Mouse (Mus musculus): ENCODE results near the gene Ilk.
"Not testable (repeated sequence)": the region's sequence is repeated elsewhere in the genome, so short reads cannot be mapped to it uniquely, and the experiment has no call there.

Ilk gene

GRCm38 (mm10) chr7:105743246-105743925 lies 7.0 kb downstream of the Ilk start:
- DNase-seq: not testable (repeated sequence)

GRCm38 (mm10) chr7:105743926-105744590 lies 7.7 kb downstream of the Ilk start, which contains the start of gene Taf10:
TSS of gene Taf10 (minus strand) at chr7:105744361.
- peak; percentile 94 for DNase-seq

GRCm38 (mm10) chr7:105747776-105748175 lies 11.4 kb downstream of the Ilk start:
- DNase-seq: no peak

GRCm38 (mm10) chr7:105751491-105752433 lies 15.4 kb downstream of the Ilk start, which contains the start of gene Tpp1:
TSS of gene Tpp1 (minus strand) at chr7:105752235.
- DNase-seq: peak; percentile 88

- DNase-seq: no peak
These were observed 16.3 kb downstream of the Ilk start for GRCm38 (mm10) chr7:105752716-105753115.

GRCm38 (mm10) chr7:105753281-105753680 lies 16.9 kb downstream of the Ilk start:
- DNase-seq: no peak

GRCm38 (mm10) chr7:105761813-105762484 lies 25.6 kb downstream of the Ilk start:
- DNase-seq: no peak

GRCm38 (mm10) chr7:105762517-105763270 lies 26.3 kb downstream of the Ilk start:
- no peak for DNase-seq

GRCm38 (mm10) chr7:105764331-105764730 lies 27.9 kb downstream of the Ilk start:
- no peak for DNase-seq

GRCm38 (mm10) chr7:105767729-105768165 lies 31.4 kb downstream of the Ilk start:
- no peak for DNase-seq

- DNase-seq: no peak
These were observed 33.6 kb downstream of the Ilk start for GRCm38 (mm10) chr7:105769959-105770358.

GRCm38 (mm10) chr7:105772331-105772730 lies 35.9 kb downstream of the Ilk start:
- no peak for DNase-seq

- DNase-seq: no peak
These were observed 36.6 kb downstream of the Ilk start for GRCm38 (mm10) chr7:105773041-105773440.

GRCm38 (mm10) chr7:105774661-105775060 lies 38.3 kb downstream of the Ilk start:
- DNase-seq: no peak

GRCm38 (mm10) chr7:105776026-105776425 lies 39.6 kb downstream of the Ilk start:
- no peak for DNase-seq

GRCm38 (mm10) chr7:105777316-105777715 lies 40.9 kb downstream of the Ilk start:
- no peak for DNase-seq

GRCm38 (mm10) chr7:105777797-105778552 lies 41.6 kb downstream of the Ilk start:
- peak; percentile 30 for DNase-seq

GRCm38 (mm10) chr7:105778553-105779265 lies 42.3 kb downstream of the Ilk start:
- peak; percentile 48 for DNase-seq

GRCm38 (mm10) chr7:105783861-105784260 lies 47.5 kb downstream of the Ilk start:
- no peak for DNase-seq

GRCm38 (mm10) chr7:105784556-105784955 lies 48.2 kb downstream of the Ilk start:
- no peak for DNase-seq

Measured in liver (tissue).